Mouse (Mus musculus) hindbrain, embryonic 12.5 days (tissue): ENCODE results near the gene Sox8. TPM values are rescaled to one million over a fixed set of nuclear protein-coding genes. Genes with fewer than 3 reads are reported as not detected.

Experiments used
- ATAC-seq: fragments of 200-750 bp; cut with Nextera tagmentation; 2 replicates; pipeline ENCODE4 v1.8.0; 2017; ENCODE audit warnings: moderate TSS enrichment; ENCODE audit not compliant: low FRiP score
- H3K27ac ChIP-seq: fragments of 300-500 bp; sonication (generic); 2 replicates; pipeline ENCODE4 v1.5.1; 2016; ENCODE audit warnings: mild to moderate bottlenecking
- H3K27me3 ChIP-seq: fragments of 300-500 bp; sonication (generic); 2 replicates; pipeline ENCODE4 v1.6.1; 2016; ENCODE audit warnings: mild to moderate bottlenecking
- H3K36me3 ChIP-seq: fragments of 300-500 bp; sonication (generic); 2 replicates; pipeline ENCODE4 v1.6.1; 2016; ENCODE audit warnings: mild to moderate bottlenecking
- H3K4me1 ChIP-seq: fragments of 300-500 bp; sonication (generic); 2 replicates; pipeline ENCODE4 v1.6.1; 2016
- H3K4me2 ChIP-seq: fragments of 300-500 bp; sonication (generic); replicated peaks from 2 replicates; pipeline ENCODE4 v1.6.1; 2016; ENCODE audit warnings: mild to moderate bottlenecking
- H3K4me3 ChIP-seq: fragments of 300-500 bp; sonication (generic); 2 replicates; pipeline ENCODE4 v1.5.1; 2016; ENCODE audit warnings: mild to moderate bottlenecking
- H3K9ac ChIP-seq: fragments of 300-500 bp; sonication (generic); 2 replicates; pipeline ENCODE4 v1.6.1; 2016; ENCODE audit warnings: mild to moderate bottlenecking, moderate library complexity
- H3K9me3 ChIP-seq: fragments of 300-500 bp; sonication (generic); replicated peaks from 2 replicates; pipeline ENCODE4 v1.6.1; 2016; ENCODE audit warnings: mild to moderate bottlenecking
- WGBS: fragments of 180-500 bp; shearing (Covaris S2); methylation state at CpG from one replicate; pipeline ENCODE4 v1.1.7; 2016; 5-methylcytosine and 5-hydroxymethylcytosine counted together
- polyA plus RNA-seq: library from polyadenylated mRNA; unstranded; fragments of >200 nt; fragmentation: Nextera tagmentation; extraction: Ambion mirVana; gene quantifications from 2 replicates; pipeline ENCODE4 v1.2.1, GENCODE M21; 2016

The Sox8 gene
- polyA plus RNA-seq, 1 experiment from 2014 or later, result 12.7 TPM

GRCm38 (mm10) chr17:25565244-25565643 is 5.2 kb downstream of the Sox8 start:
- H3K4me2 ChIP-seq, result 0 out of 2 replicates have a peak overlapping the region, but pooled peaks have one; percentile 15
- no peak for ATAC-seq
- no peaks in the 10 kb centered on the region for H3K9me3 ChIP-seq
- peaks cover 17% of the 10 kb centered on the region for H3K27me3 ChIP-seq
- WGBS, result 21% methylated on average over 6 of the region's 6 CpGs
- peak overlapping the region; percentile 64 for H3K27ac ChIP-seq
- H3K36me3 ChIP-seq, result no peaks in the 10 kb centered on the region
- 0 out of 2 replicates have a peak overlapping the region, but pooled peaks have one; percentile 0 for H3K9ac ChIP-seq
- H3K4me1 ChIP-seq, result peaks cover 79% of the 10 kb centered on the region
- no peak overlapping the region for H3K4me3 ChIP-seq

GRCm38 (mm10) chr17:25564481-25564880 is 6.0 kb downstream of the Sox8 start:
- WGBS, result 89% methylated on average over 5 of the region's 5 CpGs
- peaks cover 77% of the 10 kb centered on the region for H3K4me1 ChIP-seq

GRCm38 (mm10) chr17:25561223-25562028 is 9.1 kb downstream of the Sox8 start:
- Histone ChIP-seq H3K9ac (no peak overlapping the region), H3K4me1 (peaks cover 68% of the 10 kb centered on the region), H3K4me3 (no peak overlapping the region), H3K4me2 (no peak overlapping the region), H3K27me3 (no peaks in the 10 kb centered on the region), H3K36me3 (no peaks in the 10 kb centered on the region), H3K27ac (peak overlapping the region; percentile 86), H3K9me3 (no peaks in the 10 kb centered on the region)
- peak; percentile 90 for ATAC-seq
- WGBS, result 26% methylated on average over 16 of the region's 16 CpGs

More at GRCm38 (mm10) chr17:25564481-25564880, 6.0 kb downstream of the Sox8 start:
- Histone ChIP-seq H3K9ac (no peak overlapping the region), H3K27me3 (peaks cover 10% of the 10 kb centered on the region), H3K27ac (0 out of 2 replicates have a peak overlapping the region, but pooled peaks have one; percentile 64), H3K4me3 (no peak overlapping the region), H3K9me3 (no peaks in the 10 kb centered on the region), H3K36me3 (no peaks in the 10 kb centered on the region), H3K4me2 (no peak overlapping the region)
- no peak for ATAC-seq

GRCm38 (mm10) chr17:25560554-25561222 is 9.8 kb downstream of the Sox8 start:
- peaks cover 71% of the 10 kb centered on the region for H3K4me1 ChIP-seq
- ATAC-seq, result no peak
- no peaks in the 10 kb centered on the region for H3K36me3 ChIP-seq
- no peak overlapping the region for H3K4me2 ChIP-seq
- H3K27ac ChIP-seq, result peak overlapping the region; percentile 86
- 42% methylated on average over 5 of the region's 5 CpGs for WGBS
- no peak overlapping the region for H3K4me3 ChIP-seq
- 0 out of 2 replicates have a peak overlapping the region, but pooled peaks have one; percentile 19 for H3K9ac ChIP-seq
- H3K9me3 ChIP-seq, result no peaks in the 10 kb centered on the region
- peaks cover 1% of the 10 kb centered on the region; the same call in 1 of the 2 replicates for H3K27me3 ChIP-seq

GRCm38 (mm10) chr17:25559634-25560033 is 10.9 kb downstream of the Sox8 start:
- H3K4me3 ChIP-seq, result no peak overlapping the region
- H3K36me3 ChIP-seq, result no peaks in the 10 kb centered on the region
- 36% methylated on average over 4 of the region's 4 CpGs for WGBS
- ATAC-seq, result no peak
- H3K9ac ChIP-seq, result no peak overlapping the region
- H3K27me3 ChIP-seq, result peaks cover 3% of the 10 kb centered on the region; the same call in 1 of the 2 replicates
- peaks cover 69% of the 10 kb centered on the region for H3K4me1 ChIP-seq
- no peak overlapping the region for H3K4me2 ChIP-seq
- no peak overlapping the region for H3K27ac ChIP-seq
- H3K9me3 ChIP-seq, result no peaks in the 10 kb centered on the region

GRCm38 (mm10) chr17:25556630-25557354 is 13.7 kb downstream of the Sox8 start:
- WGBS, result 9% methylated on average over 21 of the region's 21 CpGs
- peak overlapping the region; percentile 55 for H3K9ac ChIP-seq
- ATAC-seq, result peak; percentile 60
- peak overlapping the region; percentile 67 for H3K4me2 ChIP-seq
- no peaks in the 10 kb centered on the region for H3K9me3 ChIP-seq
- H3K27ac ChIP-seq, result peak overlapping the region; percentile 82
- H3K4me3 ChIP-seq, result peak overlapping the region; percentile 28
- H3K27me3 ChIP-seq, result peaks cover 7% of the 10 kb centered on the region; the same call in 1 of the 2 replicates
- peaks cover 48% of the 10 kb centered on the region for H3K4me1 ChIP-seq
- no peaks in the 10 kb centered on the region for H3K36me3 ChIP-seq

GRCm38 (mm10) chr17:25555666-25556629 is 14.5 kb downstream of the Sox8 start:
- Histone ChIP-seq H3K27me3 (peaks cover 7% of the 10 kb centered on the region; the same call in 1 of the 2 replicates), H3K4me2 (peak overlapping the region; percentile 67), H3K4me1 (peaks cover 41% of the 10 kb centered on the region), H3K27ac (peak overlapping the region; percentile 82), H3K4me3 (peak overlapping the region; percentile 28), H3K9ac (peak overlapping the region; percentile 55), H3K36me3 (no peaks in the 10 kb centered on the region), H3K9me3 (no peaks in the 10 kb centered on the region)
- ATAC-seq, result peak; percentile 71
- WGBS, result 5% methylated on average over 29 of the region's 29 CpGs

GRCm38 (mm10) chr17:25555159-25555558 is 15.3 kb downstream of the Sox8 start:
- Histone ChIP-seq H3K9me3 (no peaks in the 10 kb centered on the region), H3K4me2 (no peak overlapping the region), H3K4me1 (peaks cover 34% of the 10 kb centered on the region), H3K27ac (peak overlapping the region; percentile 82; the same call in 1 of the 2 replicates), H3K4me3 (no peak overlapping the region), H3K9ac (no peak overlapping the region), H3K27me3 (peaks cover 7% of the 10 kb centered on the region; the same call in 1 of the 2 replicates), H3K36me3 (no peaks in the 10 kb centered on the region)
- WGBS, result 42% methylated on average over 3 of the region's 3 CpGs
- no peak for ATAC-seq

GRCm38 (mm10) chr17:25551313-25551712 is 19.2 kb downstream of the Sox8 start:
- H3K9me3 ChIP-seq, result no peaks in the 10 kb centered on the region
- H3K4me3 ChIP-seq, result no peak overlapping the region
- H3K27me3 ChIP-seq, result peaks cover 7% of the 10 kb centered on the region; the same call in 1 of the 2 replicates
- no peak overlapping the region for H3K4me2 ChIP-seq
- H3K36me3 ChIP-seq, result no peaks in the 10 kb centered on the region
- no peak for ATAC-seq
- peaks cover 18% of the 10 kb centered on the region for H3K4me1 ChIP-seq
- no peak overlapping the region for H3K9ac ChIP-seq
- H3K27ac ChIP-seq, result no peak overlapping the region
- 92% methylated on average over 11 of the region's 11 CpGs for WGBS

- H3K27me3 ChIP-seq, result 0 out of 2 replicates have a peak, but pooled peaks cover 4% of the 10 kb centered on the region
- H3K9me3 ChIP-seq, result no peaks in the 10 kb centered on the region
- ATAC-seq, result no peak
- no peak overlapping the region for H3K4me2 ChIP-seq
- H3K4me3 ChIP-seq, result no peak overlapping the region
- H3K4me1 ChIP-seq, result peaks cover 5% of the 10 kb centered on the region; the same call in 1 of the 2 replicates
- H3K36me3 ChIP-seq, result no peaks in the 10 kb centered on the region
- H3K9ac ChIP-seq, result no peak overlapping the region
- H3K27ac ChIP-seq, result no peak overlapping the region
- WGBS, result 88% methylated on average over 5 of the region's 5 CpGs
Observed at GRCm38 (mm10) chr17:25550020-25550419, 20.5 kb downstream of the Sox8 start.

- H3K27me3 ChIP-seq, result no peaks in the 10 kb centered on the region
- H3K9me3 ChIP-seq, result no peaks in the 10 kb centered on the region
- ATAC-seq, result no peak
- 0 out of 2 replicates have a peak, but pooled peaks cover 3% of the 10 kb centered on the region for H3K4me1 ChIP-seq
- H3K4me3 ChIP-seq, result no peak overlapping the region
- H3K27ac ChIP-seq, result no peak overlapping the region
- H3K9ac ChIP-seq, result no peak overlapping the region
- H3K4me2 ChIP-seq, result no peak overlapping the region
- WGBS, result 39% methylated on average over 3 of the region's 3 CpGs
- H3K36me3 ChIP-seq, result no peaks in the 10 kb centered on the region
Observed at GRCm38 (mm10) chr17:25547026-25547425, 23.5 kb downstream of the Sox8 start.
